Mouse (Mus musculus): ENCODE results near the gene Bcor. TPM values are rescaled to one million over a fixed set of nuclear protein-coding genes. Genes with fewer than 3 reads are reported as not detected.

The Bcor gene
- total and polyA plus RNA-seq, 3 experiments = 11.2 to 22.4 (median 18.0) TPM

DNA sequence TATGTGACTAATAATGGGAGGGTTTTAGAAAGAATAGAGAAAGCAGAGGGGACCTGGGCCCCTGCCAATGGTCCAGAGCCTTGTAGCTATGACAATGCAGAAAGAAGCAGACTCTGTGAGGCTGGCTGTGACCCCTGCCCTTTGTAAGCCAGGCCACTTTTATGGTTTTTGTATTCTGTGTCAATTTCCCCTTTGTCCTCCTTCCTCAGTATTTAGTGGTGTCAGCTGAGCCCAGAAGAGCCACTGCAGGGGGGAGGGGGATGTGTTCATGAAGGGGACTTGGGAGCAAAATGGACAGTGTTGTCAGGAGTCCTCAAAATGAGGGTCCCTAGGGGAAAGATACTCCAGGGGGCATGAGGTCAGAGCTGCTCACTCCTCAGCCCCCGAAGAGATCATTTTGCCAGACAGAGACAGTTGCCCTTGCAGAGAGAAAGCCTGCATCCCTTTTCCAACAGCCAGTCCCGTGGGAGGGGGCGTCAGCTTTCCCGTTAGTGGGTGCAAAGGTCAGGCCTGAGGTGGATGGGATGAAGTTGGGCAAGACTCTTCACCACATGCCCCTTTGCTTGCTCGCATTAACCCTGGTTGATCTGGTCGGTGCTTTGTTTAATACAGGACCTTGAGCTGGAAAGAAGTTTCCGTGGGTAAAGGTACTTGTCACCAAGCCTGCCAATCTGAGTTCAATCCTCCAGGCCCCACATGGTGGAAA lies 171.8 kb downstream of the Bcor start:
- WGBS = 76% methylated on average over 7 of the region's 7 CpGs
- intact Hi-C loops (cut with DNase I) = no loop called here
- TF ChIP-seq CTCF (IDR thresholded peaks at IDR 0.05) (no peak), EP300 (IDR thresholded peaks at IDR 0.05; ENCODE audit: insufficient read depth, low read depth, low read length) (no peak), POLR2A (IDR thresholded peaks at IDR 0.05; ENCODE audit: insufficient read depth, low read depth, low read length) (no peak)
- no peaks in the 10 kb centered on the region for H3K36me3 ChIP-seq (ENCODE audit: control insufficient read depth, insufficient read depth, low read length)
- no peaks in the 10 kb centered on the region for H3K27me3 ChIP-seq (ENCODE audit: control insufficient read depth, insufficient read depth, low read length)
- H3K4me3 ChIP-seq = no peak overlapping the region
- no peak for DNase-seq
- H3K9ac ChIP-seq (ENCODE audit: low read depth, low read length) = no peak overlapping the region
- no peak overlapping the region for H3K27ac ChIP-seq
- no peaks in the 10 kb centered on the region for H3K4me1 ChIP-seq (ENCODE audit: control insufficient read depth, insufficient read depth, low read length)
- no peaks in the 10 kb centered on the region for H3K79me2 ChIP-seq (replicated peaks; ENCODE audit: control insufficient read depth, insufficient read depth, low read length)

GRCm38 (mm10) chrX:11987602-11988001 lies 172.6 kb downstream of the Bcor start:
- Histone ChIP-seq H3K36me3 (ENCODE audit: control insufficient read depth, insufficient read depth, low read length) (no peaks in the 10 kb centered on the region), H3K27ac (no peak overlapping the region), H3K9ac (ENCODE audit: low read depth, low read length) (no peak overlapping the region), H3K4me1 (ENCODE audit: control insufficient read depth, insufficient read depth, low read length) (no peaks in the 10 kb centered on the region), H3K79me2 (replicated peaks; ENCODE audit: control insufficient read depth, insufficient read depth, low read length) (no peaks in the 10 kb centered on the region), H3K27me3 (ENCODE audit: control insufficient read depth, insufficient read depth, low read length) (no peaks in the 10 kb centered on the region), H3K4me3 (no peak overlapping the region)
- intact Hi-C loops (cut with DNase I) = no loop called here
- WGBS = 75% methylated on average over 7 of the region's 7 CpGs
- no peak for DNase-seq
- TF ChIP-seq POLR2A (IDR thresholded peaks at IDR 0.05; ENCODE audit: insufficient read depth, low read depth, low read length) (no peak), EP300 (IDR thresholded peaks at IDR 0.05; ENCODE audit: insufficient read depth, low read depth, low read length) (no peak), CTCF (IDR thresholded peaks at IDR 0.05) (no peak)

Data from heart, adult 2 months (tissue).